Mouse (Mus musculus): Measurements from ENCODE around the gene Rarg. TPM values are rescaled to one million over a fixed set of nuclear protein-coding genes. Genes with fewer than 3 reads are reported as not detected.
A peak's percentile ranks its signal among the peaks of the same experiment; 100 is the strongest.

Gene Rarg
- total RNA-seq, 2 experiments from 2014 or later: 30.8 to 34.6 TPM

DNA sequence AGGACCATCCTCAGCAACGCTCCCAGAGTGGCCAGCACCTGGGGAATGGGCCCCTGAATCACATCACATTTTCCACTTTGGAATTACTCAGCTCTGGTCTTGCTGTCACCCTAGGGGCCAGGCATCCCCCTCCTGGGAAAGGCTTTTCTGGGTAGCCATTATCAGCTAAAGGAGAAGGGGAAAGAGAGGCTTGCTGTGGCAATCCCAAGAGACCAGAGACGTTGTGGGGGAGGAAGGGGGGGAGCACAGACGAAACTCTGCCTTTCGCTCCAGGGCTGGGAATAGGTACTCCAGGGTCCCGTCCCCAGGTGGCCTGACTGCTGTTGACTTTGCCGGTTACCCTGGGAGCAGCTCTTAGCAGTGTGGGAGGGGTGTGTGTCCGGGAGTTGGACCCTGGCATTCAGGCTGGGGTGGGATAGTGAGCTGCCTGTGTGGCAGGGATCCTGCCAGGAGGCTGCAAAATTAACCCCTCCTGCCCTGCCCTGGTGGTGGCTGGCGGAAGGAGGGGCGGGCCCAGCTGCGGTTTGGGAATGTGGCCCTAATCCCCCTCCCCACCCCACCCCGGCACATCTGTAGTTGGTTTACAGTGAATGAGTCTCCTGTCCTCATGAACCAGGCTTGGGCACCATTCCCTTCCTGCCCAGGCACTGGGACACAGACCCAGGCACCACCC, 1.4 kb upstream of the Rarg start:
- no peak for ATAC-seq (ENCODE audit: poor library complexity, severe bottlenecking)

DNA sequence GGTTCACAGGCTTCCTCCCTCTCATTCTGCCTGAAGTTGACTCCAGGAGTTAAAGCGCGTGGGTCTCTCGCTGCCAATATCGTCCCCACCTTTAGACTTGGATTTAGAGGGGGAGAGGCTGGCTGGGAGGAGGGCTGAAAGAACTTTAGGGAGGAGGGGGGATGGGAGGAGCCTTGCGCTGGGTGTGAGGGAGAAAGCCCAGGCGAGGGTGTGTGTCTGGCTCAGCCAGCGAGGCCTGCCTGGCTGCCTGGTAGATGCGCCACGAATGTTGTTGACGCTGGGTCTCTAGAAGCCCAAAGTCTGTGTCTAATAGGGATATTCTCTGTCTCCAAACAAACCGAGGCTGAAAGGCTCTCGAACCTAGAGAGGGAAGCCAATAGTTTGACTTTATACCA, 756 bp upstream of the Rarg start:
- no peak for ATAC-seq (ENCODE audit: poor library complexity, severe bottlenecking)

DNA sequence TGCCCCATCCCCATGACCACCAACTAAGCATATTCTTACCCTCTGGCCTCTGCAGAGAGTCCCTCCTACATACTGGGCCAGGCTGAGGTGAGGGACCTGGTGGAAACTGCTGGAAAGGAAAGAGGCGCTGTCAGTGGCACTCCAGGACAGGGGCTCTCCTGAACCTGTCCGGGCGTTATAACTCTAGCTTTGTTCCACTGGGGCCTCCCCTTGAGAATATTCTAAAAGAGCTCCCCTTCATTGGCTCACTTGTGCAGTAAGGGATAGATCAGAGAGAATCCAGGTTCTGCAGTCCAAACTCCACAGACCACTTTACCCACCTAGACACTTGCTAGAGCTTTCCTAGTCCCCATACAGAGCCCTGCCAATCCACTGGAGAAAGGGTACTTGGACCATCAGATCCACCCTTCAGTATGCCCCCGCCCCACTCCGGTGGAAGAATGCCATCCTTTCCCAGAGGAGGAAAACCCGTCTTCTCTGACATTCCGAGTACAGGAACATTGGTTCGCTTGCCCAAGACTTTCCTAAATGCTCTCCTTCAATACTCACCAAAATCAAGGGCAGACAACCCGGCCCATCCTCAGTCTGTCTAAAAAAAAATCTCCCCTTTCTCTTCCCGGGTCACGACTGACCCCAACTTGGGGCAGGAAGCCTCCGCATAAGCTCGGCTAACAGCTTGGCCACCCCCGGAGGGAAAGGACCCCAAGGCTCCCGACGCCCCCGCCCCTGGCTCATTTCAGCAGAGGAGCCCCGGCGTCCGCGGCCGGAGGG, 701 bp downstream of the Rarg start:
- ATAC-seq (ENCODE audit: poor library complexity, severe bottlenecking): no peak

DNA sequence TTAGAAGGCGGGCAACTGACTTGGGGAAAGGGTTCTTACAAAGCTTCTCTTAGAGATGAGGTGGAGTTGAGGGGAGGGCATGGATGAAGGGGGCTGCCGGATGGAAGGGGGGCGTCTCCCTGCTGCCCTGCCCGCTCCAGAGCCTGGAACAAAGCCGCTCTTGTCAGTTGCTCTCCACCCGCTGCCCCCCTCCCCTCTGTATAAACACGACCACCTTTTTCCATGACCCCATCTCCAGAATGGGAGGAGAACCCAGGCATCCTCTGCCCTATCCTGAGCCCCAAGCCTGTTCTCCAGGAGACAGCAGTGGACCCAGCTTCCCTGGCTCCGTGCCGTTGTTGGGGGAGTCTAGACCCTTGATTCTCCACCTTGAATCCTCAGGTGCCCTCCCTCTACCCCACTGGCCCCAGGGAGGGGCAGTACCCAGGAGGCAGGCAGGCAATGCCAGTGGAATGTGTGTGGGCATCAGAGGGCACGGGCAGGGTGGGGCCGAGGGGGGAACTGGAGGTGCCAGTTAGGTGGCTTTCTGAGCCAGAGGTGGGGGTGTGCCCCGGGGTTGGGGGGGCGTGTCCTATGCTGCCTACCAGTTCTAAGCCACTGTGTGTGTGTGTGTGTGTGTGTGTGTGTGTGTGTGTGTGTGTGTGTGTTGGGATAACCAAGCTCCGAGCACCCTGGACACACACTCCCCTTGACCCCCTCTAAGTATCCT, 1.6 kb downstream of the Rarg start:
- no peak for ATAC-seq (ENCODE audit: poor library complexity, severe bottlenecking)

DNA sequence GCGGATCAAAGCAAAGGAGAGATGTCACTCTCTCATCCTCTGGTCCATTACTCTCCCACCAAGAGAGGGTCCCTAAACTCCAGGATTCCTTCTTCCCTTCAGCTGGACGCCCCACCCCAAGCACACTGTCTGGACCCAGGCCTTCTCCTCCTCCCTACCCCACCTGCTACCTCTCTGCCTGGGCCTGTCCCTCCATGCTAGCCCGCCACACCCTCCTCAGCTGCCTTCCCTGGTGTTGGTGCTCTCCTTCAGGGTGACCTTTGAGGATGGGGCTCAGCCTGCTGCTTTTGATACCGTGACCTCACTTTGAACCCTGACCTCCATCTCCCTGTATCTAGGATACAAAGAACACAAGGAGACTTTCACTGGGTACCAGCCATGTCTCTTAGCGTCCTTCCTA, 6.8 kb downstream of the Rarg start:
- ATAC-seq (ENCODE audit: poor library complexity, severe bottlenecking): no peak

DNA sequence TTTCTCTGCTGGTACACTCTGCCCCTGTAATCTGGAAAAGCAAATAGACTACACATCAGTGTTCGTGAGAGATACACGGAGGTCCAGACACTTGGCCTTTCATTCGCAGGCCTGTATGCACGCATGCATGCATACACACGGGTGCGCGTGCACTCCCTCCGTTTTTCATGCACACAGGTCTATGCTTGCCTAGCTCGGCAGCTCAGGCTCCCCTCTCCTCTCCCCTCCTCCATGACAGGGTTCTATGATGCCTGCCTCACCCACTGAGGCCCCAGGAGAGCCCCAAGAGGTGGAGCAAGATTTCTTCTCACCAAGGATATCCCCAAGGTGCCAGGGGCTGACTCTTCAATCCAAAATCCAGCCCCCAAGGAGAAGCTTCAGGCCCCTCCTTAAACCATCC, 7.3 kb downstream of the Rarg start:
- no peak for ATAC-seq (ENCODE audit: poor library complexity, severe bottlenecking)

DNA sequence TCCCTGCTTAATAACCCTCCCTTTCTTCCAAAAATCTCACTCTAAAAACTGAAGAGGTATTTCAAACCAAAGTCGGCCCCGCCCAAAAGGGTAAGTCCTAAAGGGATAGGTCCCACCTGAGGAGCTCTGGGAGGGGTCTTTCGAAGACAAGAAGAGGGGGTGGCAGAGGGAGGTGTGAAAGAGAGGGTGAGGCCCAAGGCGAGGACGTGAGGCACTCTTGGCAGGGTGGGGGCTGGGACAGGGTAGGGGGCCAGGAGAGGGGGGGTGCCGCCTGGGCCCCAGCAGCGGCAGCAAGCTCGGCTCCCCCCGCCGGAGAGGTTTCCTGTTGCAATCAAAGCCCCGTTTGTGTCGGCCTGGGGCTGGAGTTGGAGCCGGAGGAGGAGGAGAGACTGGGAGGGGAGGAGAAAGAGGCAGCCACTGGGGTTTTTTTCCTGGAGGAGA, 8.0 kb downstream of the Rarg start:
- no peak for ATAC-seq (ENCODE audit: poor library complexity, severe bottlenecking)

DNA sequence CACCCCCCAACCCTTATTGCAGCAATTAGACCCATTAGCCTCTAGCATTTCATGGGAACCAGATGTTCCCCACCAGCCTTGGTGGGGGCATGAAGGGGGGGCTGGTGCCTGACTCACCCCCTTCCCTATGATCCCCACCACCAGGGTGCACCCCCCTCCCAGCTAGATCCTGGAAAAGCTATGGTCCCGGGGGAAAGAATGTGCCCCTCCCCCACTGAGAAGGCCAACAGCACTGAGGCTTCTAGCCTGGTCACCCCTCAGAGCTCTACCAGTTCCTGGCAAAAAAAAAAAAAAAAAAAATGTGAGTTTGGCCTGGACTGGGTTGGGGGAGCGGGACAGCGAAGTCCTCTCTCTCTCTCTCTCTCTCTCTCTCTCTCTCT, 8.5 kb downstream of the Rarg start:
- no peak for ATAC-seq (ENCODE audit: poor library complexity, severe bottlenecking)

DNA sequence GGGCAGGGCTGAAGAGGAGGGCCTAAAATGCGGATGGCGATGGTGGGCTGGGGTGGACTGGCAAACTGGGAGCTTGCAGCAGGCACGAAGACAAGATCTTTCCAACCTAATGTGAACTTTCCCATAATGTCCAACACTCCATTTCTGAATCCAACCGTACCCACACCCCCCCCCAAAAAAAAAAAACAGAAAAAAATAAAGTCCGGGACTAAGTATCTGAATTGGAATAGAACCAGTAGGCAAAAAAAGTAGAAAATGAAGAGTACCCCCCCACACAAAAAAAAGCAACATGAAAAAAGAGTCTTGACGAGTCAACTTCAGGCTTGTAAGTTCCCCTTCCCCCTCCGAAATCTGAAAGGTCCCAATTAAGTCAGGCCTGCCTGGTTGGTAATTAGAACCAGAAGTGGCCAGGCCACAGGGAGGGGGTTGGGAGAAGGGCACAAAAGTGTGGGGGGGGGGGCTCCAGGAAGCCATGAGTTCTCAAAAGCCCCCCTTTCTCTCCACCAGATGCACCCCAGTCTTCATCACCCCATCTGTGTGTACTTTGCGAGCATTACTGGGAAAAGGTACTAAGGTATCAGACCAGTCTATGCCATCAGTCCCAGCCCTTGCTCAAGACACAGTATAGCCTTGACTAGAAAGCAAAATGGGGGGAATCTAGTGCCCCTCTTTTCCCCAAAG, 9.0 kb downstream of the Rarg start:
- no peak for ATAC-seq (ENCODE audit: poor library complexity, severe bottlenecking)

DNA sequence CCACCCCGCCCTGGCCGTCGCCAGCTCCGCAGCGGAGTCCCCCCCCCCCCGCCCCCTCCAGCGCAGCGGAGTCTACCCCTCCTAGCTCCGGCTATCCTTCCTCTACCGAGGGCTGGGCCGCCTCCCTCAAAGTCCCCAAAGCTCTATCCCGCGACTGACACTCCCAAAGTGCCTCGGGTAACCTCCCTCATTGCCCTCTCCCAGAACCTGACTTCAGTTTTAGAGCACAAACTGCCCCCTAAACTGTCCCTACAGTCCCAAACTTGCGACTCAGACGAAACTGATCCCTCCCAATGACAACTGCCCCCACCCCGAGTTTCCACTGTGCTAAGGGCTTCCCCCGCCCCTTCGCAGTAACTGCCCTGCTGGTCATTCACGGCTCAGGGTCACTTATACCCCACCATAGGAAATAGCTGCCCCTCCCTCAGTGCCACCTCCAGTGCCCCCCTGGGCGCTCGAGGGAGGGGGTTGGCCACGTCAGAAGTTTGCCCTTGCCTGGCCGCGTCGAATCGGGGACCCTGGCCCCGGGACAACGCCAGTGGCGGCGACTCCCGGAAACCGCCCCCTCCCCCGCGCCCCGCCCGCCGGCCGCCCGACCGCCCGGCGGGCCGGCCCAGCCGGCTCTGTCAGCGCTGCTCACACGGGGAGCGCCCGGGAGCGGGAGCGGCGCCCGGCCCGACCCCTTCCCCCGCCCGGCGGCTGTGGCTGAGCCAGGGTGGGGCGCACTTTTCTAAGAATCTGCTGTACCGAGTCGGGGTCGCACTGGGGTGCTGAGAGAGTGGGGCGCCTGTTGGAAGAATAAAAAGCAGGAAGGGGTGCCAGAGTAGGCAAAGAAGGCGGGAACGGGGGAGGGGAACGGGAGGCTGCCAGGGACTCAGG, 9.8 kb downstream of the Rarg start:
- ATAC-seq (ENCODE audit: poor library complexity, severe bottlenecking): peak; percentile 20

DNA sequence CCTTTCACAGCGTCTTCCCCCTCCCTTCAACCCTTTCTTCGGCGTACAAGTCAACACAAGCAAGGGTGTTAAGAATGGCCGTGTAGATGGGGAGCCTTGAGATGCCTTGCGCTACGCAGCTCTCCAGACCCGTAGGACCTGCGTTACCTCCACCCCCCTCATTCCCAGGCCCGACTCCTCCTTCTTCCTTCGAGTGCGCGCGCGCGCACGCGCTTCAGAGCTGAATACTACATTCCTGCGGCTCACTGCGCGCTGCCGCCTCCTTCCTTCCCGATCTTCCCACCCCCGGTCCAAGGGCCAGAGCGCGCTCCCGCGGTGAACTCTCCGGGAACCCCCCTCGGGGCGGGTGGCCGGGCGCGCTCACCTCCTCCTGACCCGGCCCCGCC, 10.5 kb downstream of the Rarg start:
- peak; percentile 33 for ATAC-seq (ENCODE audit: poor library complexity, severe bottlenecking)

DNA sequence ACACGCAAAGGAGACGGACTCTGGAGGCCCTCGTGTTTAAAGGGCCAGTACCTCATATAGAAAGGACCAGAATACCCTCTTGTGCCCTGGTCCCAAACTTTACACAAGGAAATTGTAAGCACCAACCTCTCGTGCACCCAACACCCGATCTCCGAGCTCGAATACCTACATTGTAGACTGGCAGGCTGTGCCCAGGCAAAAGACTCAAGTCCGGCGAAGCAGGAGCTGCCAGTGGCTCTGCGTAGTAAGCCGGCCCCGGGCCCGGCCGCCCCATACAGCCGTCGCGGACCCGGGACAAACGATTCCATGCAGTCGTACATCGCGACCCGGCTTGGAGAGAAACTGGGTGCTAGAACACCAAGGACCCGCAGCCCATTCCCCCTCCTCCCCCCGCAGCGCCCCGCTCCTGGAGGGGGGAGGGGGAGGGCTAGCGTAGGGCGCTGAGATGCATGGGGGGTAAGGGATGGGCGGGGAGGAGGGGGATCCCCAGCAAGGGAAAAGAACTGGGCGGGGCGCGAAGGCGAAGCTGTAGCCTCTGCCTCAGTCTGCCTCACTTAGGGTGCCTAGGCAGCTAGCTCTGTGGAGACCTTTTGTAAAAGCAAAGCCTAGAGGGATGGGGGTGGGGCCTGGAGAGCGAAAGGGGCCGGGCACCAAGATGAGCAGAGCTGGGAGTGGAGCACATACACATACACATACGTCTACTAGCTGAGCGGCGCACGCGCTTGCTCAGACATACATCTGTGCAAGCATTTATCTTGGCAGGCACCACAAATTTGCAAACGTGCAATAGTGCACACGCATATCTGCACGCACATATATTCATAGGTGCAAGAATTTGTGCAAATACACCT, 11.2 kb downstream of the Rarg start:
- ATAC-seq (ENCODE audit: poor library complexity, severe bottlenecking): peak; percentile 52

DNA sequence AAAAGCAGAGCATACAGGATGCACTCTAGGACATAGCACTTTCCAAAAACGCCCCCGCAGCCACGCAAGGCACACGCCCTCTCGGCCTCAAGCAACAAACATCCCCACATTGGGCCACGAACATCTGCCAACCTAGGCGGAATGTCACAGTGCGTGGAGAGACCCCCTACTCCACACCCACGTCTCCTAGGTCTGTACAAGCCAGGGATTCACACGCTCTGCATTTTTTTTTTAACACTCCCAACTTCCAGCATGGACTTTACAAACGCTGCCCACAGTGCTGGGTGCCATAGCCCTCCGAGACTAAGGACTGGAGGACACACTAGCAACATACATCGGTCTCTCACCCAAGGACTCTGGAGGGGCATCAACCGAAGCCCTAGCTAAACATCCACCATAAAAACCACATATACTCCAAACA, 11.8 kb downstream of the Rarg start:
- no peak for ATAC-seq (ENCODE audit: poor library complexity, severe bottlenecking)

DNA sequence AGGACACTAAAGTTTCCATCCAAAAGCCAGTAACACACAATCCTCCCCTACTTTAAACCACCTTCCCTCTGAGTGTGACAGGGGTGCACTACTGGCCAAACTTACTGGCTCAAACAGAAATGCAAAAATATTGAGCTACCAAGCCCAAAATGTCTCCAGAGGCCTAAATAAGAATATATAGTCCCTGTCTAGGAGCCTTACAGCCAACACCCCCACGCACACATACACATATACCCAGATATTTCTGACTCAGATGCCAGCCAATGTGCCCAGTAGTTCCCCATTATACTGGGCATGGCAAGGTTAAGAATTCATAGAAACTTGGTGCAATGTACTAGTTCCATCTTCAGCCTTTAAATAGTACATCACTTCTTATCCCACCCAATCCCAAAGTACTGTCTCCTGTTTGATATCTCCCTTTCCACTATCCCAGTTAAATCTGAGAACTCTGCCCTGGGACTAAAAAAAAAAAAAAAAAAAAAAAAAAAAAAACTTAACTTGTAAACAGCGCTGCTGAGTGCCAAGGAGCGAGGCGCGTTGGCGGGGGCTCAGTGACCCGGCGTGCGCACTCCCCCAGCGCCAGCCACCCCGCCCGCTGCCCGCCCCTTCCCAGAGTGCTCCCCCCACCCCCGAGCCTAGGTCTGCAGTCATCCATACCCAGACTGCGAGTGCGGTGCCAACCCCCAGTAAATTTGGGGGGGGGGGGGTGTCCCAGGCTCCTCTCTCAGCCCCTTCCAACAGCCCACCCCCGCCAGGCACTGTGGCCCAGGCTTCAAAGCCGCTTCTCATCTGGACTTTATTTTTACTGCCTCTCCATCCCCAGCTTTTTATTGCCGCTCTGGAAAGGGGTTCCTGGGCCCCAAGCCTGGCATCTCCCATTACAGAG, 12.8 kb downstream of the Rarg start:
- ATAC-seq (ENCODE audit: poor library complexity, severe bottlenecking): no peak

DNA sequence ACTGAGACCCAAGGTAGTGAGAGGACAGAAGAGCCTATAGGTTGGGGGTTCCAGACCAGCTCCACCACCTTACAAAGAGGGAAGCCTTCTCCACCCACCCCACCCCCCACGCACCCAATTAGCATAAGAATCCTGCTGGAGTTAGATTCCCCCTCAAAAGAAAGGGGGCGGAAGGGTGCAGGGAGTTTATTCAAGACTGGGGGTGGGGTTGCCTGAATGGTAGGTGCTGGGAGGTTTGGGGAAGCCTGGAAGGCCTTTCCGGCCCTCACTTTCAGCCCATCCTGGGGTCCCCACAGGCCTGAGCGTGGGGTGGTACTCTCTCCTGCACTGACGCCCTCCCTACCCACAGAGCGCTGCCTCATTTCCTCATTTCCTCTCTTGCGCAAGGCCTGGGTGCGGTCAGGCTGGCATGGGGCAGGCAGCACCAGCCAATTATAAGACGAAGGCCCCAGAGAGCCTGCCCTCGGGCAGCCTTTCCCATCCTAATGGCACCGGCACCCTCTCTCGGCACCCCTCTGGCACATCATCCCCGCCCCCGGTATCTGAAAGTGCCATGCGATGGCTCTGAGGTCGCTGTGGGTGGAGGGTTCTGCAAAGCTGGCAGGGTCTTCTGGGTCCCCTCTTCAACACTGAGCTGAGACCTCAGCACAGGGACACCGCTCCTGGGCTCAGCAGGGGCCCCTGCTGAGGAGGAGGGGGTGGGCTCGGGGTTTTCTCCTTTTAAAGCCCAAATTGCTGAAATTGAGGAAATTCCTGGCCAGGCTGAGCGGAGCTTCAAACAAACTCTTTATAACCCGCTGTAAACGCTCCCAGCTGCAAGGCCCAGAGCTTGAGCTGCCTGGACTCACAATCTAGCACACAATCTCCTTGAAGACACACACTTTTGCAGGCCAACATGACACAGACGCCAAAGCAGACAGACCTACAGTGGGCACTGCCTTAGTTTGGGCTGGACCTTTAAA, 13.8 kb downstream of the Rarg start:
- peak; percentile 66 for ATAC-seq (ENCODE audit: poor library complexity, severe bottlenecking)

DNA sequence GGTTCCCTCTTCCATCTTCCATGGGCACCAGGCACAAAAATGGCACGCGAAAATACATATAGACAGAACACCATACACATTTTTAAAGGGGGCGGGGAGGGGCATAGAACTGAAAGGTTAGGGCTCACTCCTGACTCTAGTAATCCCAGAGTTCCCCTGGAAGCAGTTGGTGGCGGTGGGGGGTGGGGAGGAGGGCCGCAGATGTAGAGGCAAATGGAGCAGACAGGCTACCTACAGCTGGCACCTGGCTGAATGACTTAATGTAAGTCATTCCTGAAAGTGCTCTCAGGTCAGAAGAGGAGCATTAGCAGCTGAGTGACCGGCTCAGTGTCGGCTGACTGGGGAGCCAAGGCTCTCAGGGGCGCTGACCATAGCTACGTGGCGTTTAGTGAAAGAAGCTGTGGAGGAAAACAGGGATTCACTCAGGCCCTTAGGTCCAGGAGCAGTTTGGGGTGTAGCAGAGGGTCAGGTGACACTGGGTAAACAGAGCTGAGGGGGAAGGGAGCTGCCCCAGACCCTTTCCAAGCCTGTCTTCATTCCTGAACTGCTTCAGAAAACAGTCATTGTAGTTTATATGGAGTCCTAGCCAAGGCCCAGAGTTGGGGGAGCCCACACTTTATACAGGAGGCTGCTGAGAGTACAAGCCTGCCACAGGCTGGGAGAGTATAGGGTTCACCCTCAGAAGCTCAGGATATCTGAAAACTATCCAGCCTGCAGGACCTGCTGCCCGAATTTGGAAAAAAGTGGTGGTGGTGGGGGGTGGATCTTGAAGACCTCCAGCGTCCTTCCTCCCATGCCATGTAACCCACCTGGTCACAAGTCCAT, 14.7 kb downstream of the Rarg start:
- no peak for ATAC-seq (ENCODE audit: poor library complexity, severe bottlenecking)
